Mouse (Mus musculus): ENCODE measurements around the gene Tenm2. TPM values are rescaled to one million over a fixed set of nuclear protein-coding genes. Genes with fewer than 3 reads are reported as not detected.

Gene Tenm2
- polyA plus RNA-seq, 1 experiment from 2014 or later: 3.2 TPM

GRCm38 (mm10) chr11:36974142-36974541, 261.6 kb downstream of the Tenm2 start:
- no peaks in the 10 kb centered on the region for H3K4me1 ChIP-seq (ENCODE audit: control insufficient read depth, insufficient read depth, low read length)
- no peak overlapping the region for H3K9ac ChIP-seq (ENCODE audit: low read length)
- DNase-seq (ENCODE audit: low spot score): no peak
- no peak overlapping the region for H3K4me2 ChIP-seq (ENCODE audit: low read depth)
- H3K9me3 ChIP-seq (ENCODE audit: control insufficient read depth, low read length): no peaks in the 10 kb centered on the region
- no peak overlapping the region for H3K27ac ChIP-seq (ENCODE audit: low read depth, low read length)
- 82% methylated on average over 2 of the region's 2 CpGs for WGBS
- H3K27me3 ChIP-seq (ENCODE audit: control insufficient read depth, insufficient read depth, low read length): no peaks in the 10 kb centered on the region
- no peak for ATAC-seq (ENCODE audit: insufficient read depth, low FRiP score, low TSS enrichment)
- no peak overlapping the region for H3K4me3 ChIP-seq (ENCODE audit: low read depth, low read length)
- H3K36me3 ChIP-seq (ENCODE audit: control insufficient read depth, insufficient read depth, low read length): no peaks in the 10 kb centered on the region

GRCm38 (mm10) chr11:36958102-36958501, 277.7 kb downstream of the Tenm2 start:
- Histone ChIP-seq H3K27me3 (ENCODE audit: control insufficient read depth, insufficient read depth, low read length) (no peaks in the 10 kb centered on the region), H3K9me3 (ENCODE audit: control insufficient read depth, low read length) (no peaks in the 10 kb centered on the region), H3K4me3 (ENCODE audit: low read depth, low read length) (no peak overlapping the region), H3K36me3 (ENCODE audit: control insufficient read depth, insufficient read depth, low read length) (no peaks in the 10 kb centered on the region), H3K4me2 (ENCODE audit: low read depth) (no peak overlapping the region), H3K4me1 (ENCODE audit: control insufficient read depth, insufficient read depth, low read length) (no peaks in the 10 kb centered on the region), H3K9ac (ENCODE audit: low read length) (no peak overlapping the region), H3K27ac (ENCODE audit: low read depth, low read length) (no peak overlapping the region)
- no peak for ATAC-seq (ENCODE audit: insufficient read depth, low FRiP score, low TSS enrichment)
- no peak for DNase-seq (ENCODE audit: low spot score)
- WGBS: 86% methylated on average over 5 of the region's 5 CpGs

GRCm38 (mm10) chr11:36941429-36941828, 294.3 kb downstream of the Tenm2 start:
- H3K9ac ChIP-seq (ENCODE audit: low read length): no peak overlapping the region
- H3K9me3 ChIP-seq (ENCODE audit: control insufficient read depth, low read length): no peaks in the 10 kb centered on the region
- ATAC-seq (ENCODE audit: insufficient read depth, low FRiP score, low TSS enrichment): no peak
- no peak overlapping the region for H3K27ac ChIP-seq (ENCODE audit: low read depth, low read length)
- no peak for DNase-seq (ENCODE audit: low spot score)
- no peaks in the 10 kb centered on the region for H3K27me3 ChIP-seq (ENCODE audit: control insufficient read depth, insufficient read depth, low read length)
- WGBS: 93% methylated on average over 6 of the region's 6 CpGs
- no peak overlapping the region for H3K4me3 ChIP-seq (ENCODE audit: low read depth, low read length)
- H3K36me3 ChIP-seq (ENCODE audit: control insufficient read depth, insufficient read depth, low read length): no peaks in the 10 kb centered on the region
- no peaks in the 10 kb centered on the region for H3K4me1 ChIP-seq (ENCODE audit: control insufficient read depth, insufficient read depth, low read length)
- H3K4me2 ChIP-seq (ENCODE audit: low read depth): no peak overlapping the region

- DNase-seq (ENCODE audit: low spot score): no peak
- Histone ChIP-seq H3K36me3 (ENCODE audit: control insufficient read depth, insufficient read depth, low read length) (no peaks in the 10 kb centered on the region), H3K27me3 (ENCODE audit: control insufficient read depth, insufficient read depth, low read length) (no peaks in the 10 kb centered on the region), H3K27ac (ENCODE audit: low read depth, low read length) (no peak overlapping the region), H3K4me3 (ENCODE audit: low read depth, low read length) (no peak overlapping the region), H3K4me1 (ENCODE audit: control insufficient read depth, insufficient read depth, low read length) (no peaks in the 10 kb centered on the region), H3K4me2 (ENCODE audit: low read depth) (no peak overlapping the region), H3K9me3 (ENCODE audit: control insufficient read depth, low read length) (no peaks in the 10 kb centered on the region), H3K9ac (ENCODE audit: low read length) (no peak overlapping the region)
- no peak for ATAC-seq (ENCODE audit: insufficient read depth, low FRiP score, low TSS enrichment)
- 30% methylated on average over 7 of the region's 7 CpGs for WGBS
These were observed 295.1 kb downstream of the Tenm2 start for GRCm38 (mm10) chr11:36940557-36941110.

GRCm38 (mm10) chr11:36929817-36930216, 305.9 kb downstream of the Tenm2 start:
- H3K4me1 ChIP-seq (ENCODE audit: control insufficient read depth, insufficient read depth, low read length): no peaks in the 10 kb centered on the region
- ATAC-seq (ENCODE audit: insufficient read depth, low FRiP score, low TSS enrichment) (no peak), DNase-seq (ENCODE audit: low spot score) (no peak)
- H3K27me3 ChIP-seq (ENCODE audit: control insufficient read depth, insufficient read depth, low read length): no peaks in the 10 kb centered on the region
- no peak overlapping the region for H3K4me3 ChIP-seq (ENCODE audit: low read depth, low read length)
- H3K9ac ChIP-seq (ENCODE audit: low read length): no peak overlapping the region
- no peaks in the 10 kb centered on the region for H3K36me3 ChIP-seq (ENCODE audit: control insufficient read depth, insufficient read depth, low read length)
- no peak overlapping the region for H3K27ac ChIP-seq (ENCODE audit: low read depth, low read length)
- H3K4me2 ChIP-seq (ENCODE audit: low read depth): no peak overlapping the region
- H3K9me3 ChIP-seq (ENCODE audit: control insufficient read depth, low read length): no peaks in the 10 kb centered on the region
- WGBS: 79% methylated on average over 5 of the region's 5 CpGs

- Histone ChIP-seq H3K4me2 (ENCODE audit: low read depth) (no peak overlapping the region), H3K36me3 (ENCODE audit: control insufficient read depth, insufficient read depth, low read length) (no peaks in the 10 kb centered on the region), H3K4me3 (ENCODE audit: low read depth, low read length) (no peak overlapping the region), H3K4me1 (ENCODE audit: control insufficient read depth, insufficient read depth, low read length) (no peaks in the 10 kb centered on the region), H3K9ac (ENCODE audit: low read length) (no peak overlapping the region), H3K27ac (ENCODE audit: low read depth, low read length) (no peak overlapping the region), H3K9me3 (ENCODE audit: control insufficient read depth, low read length) (no peaks in the 10 kb centered on the region), H3K27me3 (ENCODE audit: control insufficient read depth, insufficient read depth, low read length) (no peaks in the 10 kb centered on the region)
- 76% methylated on average over 9 of the region's 9 CpGs for WGBS
- ATAC-seq (ENCODE audit: insufficient read depth, low FRiP score, low TSS enrichment) (no peak), DNase-seq (ENCODE audit: low spot score) (no peak)
These were observed 308.9 kb downstream of the Tenm2 start for GRCm38 (mm10) chr11:36926705-36927406.

GRCm38 (mm10) chr11:36919301-36919700, 316.5 kb downstream of the Tenm2 start:
- no peak for DNase-seq (ENCODE audit: low spot score)
- H3K9ac ChIP-seq (ENCODE audit: low read length): no peak overlapping the region
- no peaks in the 10 kb centered on the region for H3K9me3 ChIP-seq (ENCODE audit: control insufficient read depth, low read length)
- WGBS: 83% methylated on average over 6 of the region's 6 CpGs
- no peak overlapping the region for H3K27ac ChIP-seq (ENCODE audit: low read depth, low read length)
- H3K4me3 ChIP-seq (ENCODE audit: low read depth, low read length): no peak overlapping the region
- H3K4me1 ChIP-seq (ENCODE audit: control insufficient read depth, insufficient read depth, low read length): no peaks in the 10 kb centered on the region
- no peaks in the 10 kb centered on the region for H3K36me3 ChIP-seq (ENCODE audit: control insufficient read depth, insufficient read depth, low read length)
- H3K27me3 ChIP-seq (ENCODE audit: control insufficient read depth, insufficient read depth, low read length): no peaks in the 10 kb centered on the region
- H3K4me2 ChIP-seq (ENCODE audit: low read depth): no peak overlapping the region
- no peak for ATAC-seq (ENCODE audit: insufficient read depth, low FRiP score, low TSS enrichment)

GRCm38 (mm10) chr11:36911406-36911805, 324.4 kb downstream of the Tenm2 start:
- Histone ChIP-seq H3K9ac (ENCODE audit: low read length) (no peak overlapping the region), H3K27ac (ENCODE audit: low read depth, low read length) (no peak overlapping the region), H3K27me3 (ENCODE audit: control insufficient read depth, insufficient read depth, low read length) (no peaks in the 10 kb centered on the region), H3K4me1 (ENCODE audit: control insufficient read depth, insufficient read depth, low read length) (no peaks in the 10 kb centered on the region), H3K36me3 (ENCODE audit: control insufficient read depth, insufficient read depth, low read length) (no peaks in the 10 kb centered on the region), H3K4me2 (ENCODE audit: low read depth) (no peak overlapping the region), H3K9me3 (ENCODE audit: control insufficient read depth, low read length) (no peaks in the 10 kb centered on the region), H3K4me3 (ENCODE audit: low read depth, low read length) (no peak overlapping the region)
- DNase-seq (ENCODE audit: low spot score) (no peak), ATAC-seq (ENCODE audit: insufficient read depth, low FRiP score, low TSS enrichment) (no peak)
- WGBS: 73% methylated on average over 4 of the region's 4 CpGs

GRCm38 (mm10) chr11:36909036-36909435, 326.7 kb downstream of the Tenm2 start:
- no peaks in the 10 kb centered on the region for H3K4me1 ChIP-seq (ENCODE audit: control insufficient read depth, insufficient read depth, low read length)
- 90% methylated on average over 1 of the region's 1 CpGs for whole genome bisulfite sequencing
- ATAC-seq (ENCODE audit: insufficient read depth, low FRiP score, low TSS enrichment) (no peak), DNase-seq (ENCODE audit: low spot score) (no peak)
- H3K36me3 ChIP-seq (ENCODE audit: control insufficient read depth, insufficient read depth, low read length): no peaks in the 10 kb centered on the region
- H3K27ac ChIP-seq (ENCODE audit: low read depth, low read length): no peak overlapping the region
- no peak overlapping the region for H3K4me2 ChIP-seq (ENCODE audit: low read depth)
- H3K9ac ChIP-seq (ENCODE audit: low read length): no peak overlapping the region
- H3K4me3 ChIP-seq (ENCODE audit: low read depth, low read length): no peak overlapping the region
- H3K9me3 ChIP-seq (ENCODE audit: control insufficient read depth, low read length): no peaks in the 10 kb centered on the region
- H3K27me3 ChIP-seq (ENCODE audit: control insufficient read depth, insufficient read depth, low read length): no peaks in the 10 kb centered on the region
